Mouse (Mus musculus): Measurements from ENCODE around the gene Hist2h4.
"Not testable (repeated sequence)": the region's sequence is repeated elsewhere in the genome, so short reads cannot be mapped to it uniquely, and the experiment has no call there.

Hist2h4 gene

DNA sequence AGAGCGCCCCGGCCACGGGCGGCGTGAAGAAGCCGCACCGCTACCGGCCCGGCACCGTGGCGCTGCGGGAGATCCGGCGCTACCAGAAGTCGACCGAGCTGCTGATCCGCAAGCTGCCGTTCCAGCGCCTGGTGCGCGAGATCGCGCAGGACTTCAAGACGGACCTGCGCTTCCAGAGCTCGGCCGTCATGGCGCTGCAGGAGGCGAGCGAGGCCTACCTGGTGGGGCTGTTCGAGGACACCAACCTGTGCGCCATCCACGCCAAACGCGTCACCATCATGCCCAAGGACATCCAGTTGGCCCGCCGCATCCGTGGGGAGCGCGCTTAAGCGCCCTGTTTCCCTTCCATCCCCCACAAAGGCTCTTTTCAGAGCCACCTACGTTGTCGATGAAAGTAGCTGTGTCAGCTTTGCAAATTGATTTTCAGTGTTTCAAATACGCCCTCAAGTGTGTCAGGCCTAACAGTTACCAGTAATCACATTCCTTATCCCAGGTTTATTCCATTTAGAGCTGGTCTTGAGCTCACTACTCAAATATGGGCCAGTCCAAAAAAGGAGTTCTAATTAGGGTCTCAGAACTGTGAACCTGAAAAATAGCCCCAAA, 5.8 kb upstream of the Hist2h4 start:
- DNase-seq (ENCODE audit: low spot score), result not testable (repeated sequence)

DNA sequence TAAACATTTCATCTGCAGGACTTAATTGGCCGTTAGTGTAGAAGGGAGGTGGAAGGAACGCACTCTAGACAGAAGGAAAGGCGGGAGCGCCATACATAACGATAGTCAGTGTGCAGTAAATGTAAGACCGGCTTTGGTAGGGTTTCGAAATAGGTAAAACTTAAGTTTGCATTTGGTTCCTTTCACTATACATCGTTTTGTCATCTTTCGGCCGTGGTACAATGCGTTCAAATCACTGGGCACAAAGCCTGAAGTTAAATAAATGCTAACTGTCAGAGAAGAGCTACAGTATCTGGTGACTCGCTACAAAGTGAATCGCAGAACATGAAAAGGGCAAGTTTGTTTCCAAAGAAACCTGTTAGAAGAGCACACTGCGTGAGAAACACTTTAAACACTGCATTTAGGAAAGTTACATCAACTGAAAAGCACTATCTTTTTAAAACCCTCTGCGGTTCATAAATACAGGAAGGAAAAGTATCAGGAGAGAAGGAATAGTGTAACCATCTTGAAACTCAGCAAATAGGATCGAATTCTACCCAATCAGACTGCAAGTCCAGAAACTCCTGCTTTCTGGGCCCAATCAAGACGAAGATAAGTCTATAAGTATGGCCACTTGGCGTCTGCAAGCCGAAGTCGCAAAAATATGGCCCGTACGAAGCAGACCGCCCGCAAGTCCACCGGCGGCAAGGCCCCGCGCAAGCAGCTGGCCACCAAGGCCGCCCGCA, 5.1 kb upstream of the Hist2h4 start, which contains the start of gene Hist2h3b:
Gene Hist2h3b (plus strand): TSS at position 604 of the 725 bp plus-strand sequence.
- peak; percentile 78 for DNase-seq (ENCODE audit: low spot score)

DNA sequence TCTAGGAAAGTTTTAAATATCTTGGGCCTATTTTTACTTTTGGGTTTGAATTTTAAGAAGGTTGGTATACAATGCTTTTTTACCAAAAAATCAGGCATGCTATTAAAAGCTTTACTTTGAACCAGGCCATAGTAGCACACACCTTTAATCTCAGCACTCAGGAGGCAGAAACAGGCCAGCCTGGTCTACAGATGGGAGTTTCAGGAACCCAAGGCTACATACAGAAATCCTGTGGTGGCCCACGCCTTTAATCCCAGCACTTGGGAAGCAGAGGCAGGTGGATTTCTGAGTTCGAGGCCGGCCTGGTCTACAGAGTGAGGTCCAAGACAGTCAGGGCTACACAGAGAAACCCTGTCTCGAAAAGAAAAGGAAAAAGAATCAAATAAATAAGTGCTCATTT, 4.4 kb upstream of the Hist2h4 start:
- no peak for DNase-seq (ENCODE audit: low spot score)

DNA sequence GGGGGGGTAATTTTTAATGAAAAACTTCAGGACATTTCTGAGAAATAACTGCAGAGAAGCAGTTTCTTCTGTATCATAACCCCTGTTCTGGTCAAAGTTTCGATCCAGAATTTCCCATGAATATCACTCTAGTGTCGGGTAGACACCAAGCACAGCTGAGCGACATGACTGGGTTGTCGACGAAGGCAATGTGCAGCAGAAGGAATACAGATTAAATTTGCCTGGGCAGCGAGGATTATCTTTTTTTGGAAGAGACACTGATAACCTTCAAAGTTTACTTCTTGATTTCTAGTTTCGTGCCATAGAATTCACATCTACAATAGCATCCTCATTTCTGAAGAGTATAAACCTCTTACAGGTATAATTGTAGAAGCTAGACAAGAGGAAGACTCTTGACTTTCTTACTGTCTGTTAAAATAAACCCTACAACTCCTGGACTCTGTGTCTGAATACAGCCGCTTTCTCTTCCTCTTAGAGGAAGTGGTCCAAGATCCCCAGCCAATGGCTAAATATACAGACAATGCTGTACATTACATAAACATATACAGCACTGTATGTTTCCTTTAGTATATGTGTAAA, 3.1 kb upstream of the Hist2h4 start:
- DNase-seq (ENCODE audit: low spot score), result no peak

DNA sequence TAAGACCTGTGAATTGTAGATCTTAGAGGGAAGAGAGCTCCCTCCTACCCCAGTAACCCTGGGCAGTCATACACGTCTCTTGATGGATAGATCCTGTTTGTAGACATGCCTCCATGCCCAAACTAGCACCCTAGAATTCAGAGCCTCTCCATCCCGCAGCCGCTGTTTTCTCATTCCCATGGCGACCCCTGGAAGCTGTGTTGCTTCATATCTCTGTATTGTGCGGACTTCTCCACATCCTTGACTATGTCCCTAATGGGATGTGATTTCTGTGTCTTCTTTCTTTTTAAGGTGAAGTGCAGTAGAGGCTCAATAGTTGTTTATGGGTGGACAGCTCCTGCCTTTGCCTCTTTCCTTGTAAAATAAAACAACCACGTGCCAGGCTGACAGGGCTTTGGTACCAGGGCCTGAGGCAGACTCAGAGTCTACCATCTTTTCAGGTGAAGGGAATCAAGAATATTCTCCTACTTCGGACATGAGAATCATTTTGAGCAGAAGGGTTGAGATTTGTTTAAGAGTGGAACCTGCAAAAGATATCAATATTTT, 1.4 kb upstream of the Hist2h4 start:
- no peak for DNase-seq (ENCODE audit: low spot score)

DNA sequence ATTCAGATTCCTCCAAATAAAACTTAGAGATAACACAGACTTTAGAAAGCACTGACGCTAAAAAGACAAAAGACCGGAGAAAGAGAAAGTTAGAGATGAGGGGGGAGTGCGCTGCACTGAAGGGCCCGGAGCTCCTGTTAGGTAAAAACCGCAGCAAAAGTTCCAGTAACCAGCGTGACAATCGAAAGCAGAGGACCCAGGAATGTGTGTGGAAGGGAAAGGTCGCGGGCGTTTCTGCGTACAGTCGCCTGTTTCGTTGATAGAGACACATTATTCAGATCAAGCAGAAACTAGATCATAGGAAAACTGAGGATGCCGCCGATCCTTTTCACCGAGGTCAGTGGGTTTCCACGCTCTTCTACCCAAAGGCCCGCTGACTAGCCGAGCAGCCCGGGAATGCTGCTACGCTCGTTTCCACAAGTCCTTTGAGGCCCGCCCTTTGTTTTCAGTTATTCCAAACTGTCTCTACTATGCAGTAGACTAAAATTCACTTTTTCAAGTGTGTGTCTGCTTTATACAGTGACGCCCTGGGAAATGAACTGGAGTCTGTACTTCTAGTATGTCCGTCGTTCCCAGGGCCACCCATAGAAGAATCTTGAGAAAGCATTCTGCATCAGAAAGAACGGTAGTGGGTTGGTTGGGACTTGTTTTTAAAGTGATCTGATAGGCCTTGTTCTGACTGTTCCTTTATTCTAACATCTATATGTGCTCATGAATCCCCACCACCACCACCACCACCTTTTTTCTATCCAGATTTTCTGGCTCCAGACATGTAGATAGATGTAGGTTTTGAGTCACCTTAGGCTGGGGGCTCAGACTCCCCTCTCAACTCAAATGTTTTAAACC, 670 bp upstream of the Hist2h4 start:
- no peak for DNase-seq (ENCODE audit: low spot score)

DNA sequence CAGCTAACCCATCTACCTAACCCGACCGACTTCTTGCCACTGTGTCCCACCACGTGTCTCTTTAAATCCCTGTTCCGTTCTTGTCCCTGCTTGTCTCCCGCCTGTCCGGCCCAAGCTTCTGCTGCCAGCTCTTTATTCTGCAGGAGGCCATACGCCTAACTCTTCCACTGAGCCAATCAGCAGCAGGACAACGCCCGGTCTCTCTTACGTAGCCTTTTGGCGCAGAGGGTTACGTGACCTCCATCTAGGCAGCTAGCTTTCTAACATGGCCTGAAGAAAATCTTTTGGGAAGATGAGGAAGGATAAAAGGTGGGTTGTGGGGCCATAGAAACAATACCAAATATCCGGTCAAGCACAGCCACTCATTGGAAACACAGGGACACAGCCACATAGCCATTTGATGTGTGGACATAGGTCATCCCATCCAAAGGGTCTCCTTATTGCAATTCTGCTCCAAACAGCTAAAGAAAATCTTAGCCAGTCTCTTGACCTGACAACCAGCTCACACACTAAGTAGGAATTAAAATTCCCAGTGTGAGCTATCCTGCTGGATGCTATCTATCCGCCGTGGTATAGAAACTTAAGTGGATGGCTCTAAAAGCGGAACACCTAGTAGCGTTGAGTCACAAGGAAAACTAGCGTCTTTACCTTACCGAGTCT, 765 bp downstream of the Hist2h4 start:
- peak; percentile 58 for DNase-seq (ENCODE audit: low spot score)

DNA sequence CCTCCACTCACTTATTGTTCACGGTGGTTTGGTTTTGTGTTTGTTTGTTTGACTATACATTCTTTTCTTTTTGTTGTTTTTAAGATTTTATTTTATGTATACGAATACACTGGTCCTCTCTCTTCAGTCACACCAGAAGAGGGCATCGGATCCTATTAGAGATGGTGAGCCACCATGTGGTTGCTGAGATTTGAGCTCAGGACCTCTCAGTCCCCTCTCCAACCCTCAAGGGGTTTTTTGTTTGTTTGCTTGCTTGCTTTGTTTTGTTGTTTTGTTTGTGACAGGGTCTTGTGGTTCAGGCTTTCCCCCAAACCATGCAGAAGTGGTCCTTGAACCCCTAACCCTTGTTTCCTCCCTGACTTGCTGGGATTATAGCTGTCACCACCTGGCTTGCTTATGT, 1.5 kb downstream of the Hist2h4 start:
- no peak for DNase-seq (ENCODE audit: low spot score)

DNA sequence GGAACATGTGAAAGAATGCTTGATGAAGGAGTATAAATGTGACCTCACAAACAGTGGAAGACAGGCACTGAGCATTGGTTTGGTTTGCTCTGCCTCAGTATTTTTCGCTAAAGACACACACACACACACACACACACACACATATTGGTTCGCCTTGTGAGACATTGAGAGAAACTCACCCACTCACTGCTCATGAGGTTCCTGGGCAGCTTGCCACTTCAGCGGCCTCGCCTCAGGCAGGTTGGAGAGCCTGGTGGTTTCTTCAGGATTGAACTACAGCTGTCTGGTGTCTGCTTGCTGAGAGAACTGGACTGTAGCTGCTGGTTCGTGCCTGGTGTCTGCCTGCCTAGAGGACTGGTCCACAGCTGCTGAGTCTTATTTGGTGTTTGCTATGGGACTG, 2.9 kb downstream of the Hist2h4 start:
- no peak for DNase-seq (ENCODE audit: low spot score)

DNA sequence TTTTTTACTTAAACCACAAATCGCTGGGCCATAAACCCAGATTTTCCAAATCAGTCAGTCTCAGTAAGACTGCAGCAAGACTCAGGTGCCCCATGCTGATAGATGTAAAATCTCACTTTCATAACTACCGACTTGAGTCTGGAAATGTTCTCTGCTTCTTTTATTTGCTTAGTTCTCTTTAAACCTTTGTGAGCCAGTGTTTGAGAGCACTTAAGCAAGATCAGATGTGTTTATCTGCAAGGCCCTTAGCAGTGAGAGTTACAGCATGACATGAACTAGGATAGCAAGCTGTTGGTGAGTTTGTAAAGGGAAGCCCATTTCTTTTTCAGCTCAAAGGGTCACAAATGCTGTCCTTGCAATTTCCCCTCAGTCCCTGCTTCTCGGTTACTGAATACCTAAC, 5.9 kb downstream of the Hist2h4 start:
- no peak for DNase-seq (ENCODE audit: low spot score)

DNA sequence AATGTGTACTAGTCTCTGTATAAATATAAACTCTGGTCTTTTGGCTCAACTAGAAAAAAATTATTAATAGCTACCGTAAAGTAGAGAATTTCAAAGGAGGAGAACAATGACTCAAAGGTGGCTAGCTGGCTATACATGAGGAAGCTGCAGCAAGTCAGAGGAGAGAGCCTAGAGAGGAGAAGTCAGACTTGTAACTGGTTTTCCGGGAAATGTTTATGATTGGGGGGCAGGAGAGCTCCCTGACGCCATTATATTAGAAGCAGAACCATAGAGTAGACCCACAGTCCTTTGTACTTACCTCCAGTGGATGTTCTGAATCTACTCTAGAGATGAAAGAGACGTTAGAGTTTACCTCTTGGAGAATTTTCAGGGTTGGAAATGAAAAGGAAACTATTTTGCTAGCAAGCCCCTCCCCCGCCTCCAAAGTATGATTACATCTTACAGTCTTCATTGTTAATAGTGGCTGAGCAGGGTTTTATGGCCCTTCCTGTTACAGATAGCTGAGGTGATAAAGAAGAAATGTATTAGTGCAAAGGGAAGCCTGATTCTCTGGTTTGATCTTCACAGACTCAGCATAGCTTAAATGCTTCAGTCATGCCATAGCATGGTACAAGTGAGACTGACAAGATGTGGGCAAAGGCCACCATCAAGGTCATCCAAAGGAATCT, 7.1 kb downstream of the Hist2h4 start:
- DNase-seq (ENCODE audit: low spot score), result no peak

DNA sequence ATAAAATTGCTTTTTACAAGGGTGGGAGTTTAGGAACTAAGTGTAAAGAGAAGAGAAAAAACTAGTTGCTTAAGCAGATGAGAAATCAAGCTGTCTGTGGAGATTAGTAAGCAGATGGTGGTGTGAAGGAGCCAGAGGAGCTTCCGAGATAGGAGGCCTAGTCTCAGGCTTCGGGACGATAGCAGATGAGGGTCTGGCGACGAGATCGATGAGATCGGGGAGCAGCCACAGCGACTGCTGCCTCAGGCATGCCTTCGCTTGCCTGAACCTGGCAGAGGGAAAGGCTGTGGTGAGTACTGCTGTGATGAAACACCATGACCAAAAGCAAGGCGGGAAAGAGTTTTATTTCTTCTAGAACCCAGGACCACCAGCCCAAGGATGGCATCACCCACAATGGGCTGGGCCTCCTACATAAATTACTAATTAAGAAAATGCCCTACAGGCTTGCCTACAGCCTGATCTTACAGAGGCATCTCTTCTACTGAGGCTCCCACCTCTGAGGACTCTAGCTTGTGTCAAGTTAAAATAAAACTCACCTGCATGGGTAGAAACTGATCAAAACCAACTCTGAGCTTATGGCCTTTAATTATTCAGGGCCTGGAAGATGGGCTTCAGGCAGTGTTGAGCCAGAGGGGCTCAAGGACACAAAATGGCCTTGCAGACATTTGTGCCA, 8.3 kb downstream of the Hist2h4 start:
- DNase-seq (ENCODE audit: low spot score), result no peak

DNA sequence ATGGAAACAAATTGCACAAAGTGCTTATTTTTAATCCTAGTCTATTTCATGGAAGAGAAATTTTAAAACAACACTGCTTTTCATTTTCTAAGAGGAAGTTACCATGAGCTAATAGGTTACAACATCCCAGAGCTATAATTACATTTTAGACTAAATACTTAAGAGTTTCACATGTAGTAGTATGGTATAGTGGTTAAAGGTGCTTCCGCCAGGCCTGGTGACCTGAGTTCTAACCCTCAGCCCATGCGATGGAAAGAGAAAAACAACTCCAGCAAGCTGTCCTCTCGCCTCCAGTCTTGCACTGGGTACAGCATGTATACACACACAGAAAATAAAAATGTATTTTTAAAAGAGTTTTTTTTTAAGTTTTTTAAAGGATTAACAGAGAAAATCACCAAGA, 11.3 kb downstream of the Hist2h4 start:
- no peak for DNase-seq (ENCODE audit: low spot score)

DNA sequence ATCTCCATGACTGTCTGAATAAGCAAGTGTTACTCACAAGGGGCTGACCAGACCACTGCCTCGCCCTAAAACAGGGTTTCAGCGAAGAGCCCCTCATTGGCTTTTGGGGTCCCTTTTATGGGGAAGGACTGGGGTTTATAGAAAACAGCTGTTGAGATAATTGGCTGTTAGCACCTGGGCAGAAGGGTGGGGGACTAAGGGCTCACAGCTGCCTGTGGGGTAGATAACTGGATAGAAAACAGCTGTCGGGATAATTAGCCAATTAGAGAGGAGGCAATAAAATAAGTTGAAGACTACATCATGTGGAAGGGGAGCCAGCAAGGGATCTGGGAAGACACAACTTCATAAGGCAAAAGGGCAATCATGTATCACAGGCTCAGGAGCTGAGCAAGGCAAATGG, 12.2 kb downstream of the Hist2h4 start:
- DNase-seq (ENCODE audit: low spot score), result no peak

DNA sequence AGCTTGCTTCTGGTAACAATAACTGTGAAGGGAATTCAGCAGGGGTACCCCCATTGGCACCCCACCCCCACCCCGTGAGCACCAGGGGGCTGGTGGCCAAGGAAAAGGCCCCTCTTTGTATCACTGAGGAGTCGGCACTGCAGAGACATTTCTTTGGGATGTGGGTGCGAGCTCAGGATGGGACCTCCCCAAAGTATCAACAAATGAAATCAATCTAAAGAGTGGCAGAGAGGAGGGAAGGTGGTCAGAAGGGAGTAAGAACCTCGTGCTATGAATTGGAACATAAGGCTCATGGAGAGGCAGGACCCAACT, 14.1 kb downstream of the Hist2h4 start:
- no peak for DNase-seq (ENCODE audit: low spot score)

DNA sequence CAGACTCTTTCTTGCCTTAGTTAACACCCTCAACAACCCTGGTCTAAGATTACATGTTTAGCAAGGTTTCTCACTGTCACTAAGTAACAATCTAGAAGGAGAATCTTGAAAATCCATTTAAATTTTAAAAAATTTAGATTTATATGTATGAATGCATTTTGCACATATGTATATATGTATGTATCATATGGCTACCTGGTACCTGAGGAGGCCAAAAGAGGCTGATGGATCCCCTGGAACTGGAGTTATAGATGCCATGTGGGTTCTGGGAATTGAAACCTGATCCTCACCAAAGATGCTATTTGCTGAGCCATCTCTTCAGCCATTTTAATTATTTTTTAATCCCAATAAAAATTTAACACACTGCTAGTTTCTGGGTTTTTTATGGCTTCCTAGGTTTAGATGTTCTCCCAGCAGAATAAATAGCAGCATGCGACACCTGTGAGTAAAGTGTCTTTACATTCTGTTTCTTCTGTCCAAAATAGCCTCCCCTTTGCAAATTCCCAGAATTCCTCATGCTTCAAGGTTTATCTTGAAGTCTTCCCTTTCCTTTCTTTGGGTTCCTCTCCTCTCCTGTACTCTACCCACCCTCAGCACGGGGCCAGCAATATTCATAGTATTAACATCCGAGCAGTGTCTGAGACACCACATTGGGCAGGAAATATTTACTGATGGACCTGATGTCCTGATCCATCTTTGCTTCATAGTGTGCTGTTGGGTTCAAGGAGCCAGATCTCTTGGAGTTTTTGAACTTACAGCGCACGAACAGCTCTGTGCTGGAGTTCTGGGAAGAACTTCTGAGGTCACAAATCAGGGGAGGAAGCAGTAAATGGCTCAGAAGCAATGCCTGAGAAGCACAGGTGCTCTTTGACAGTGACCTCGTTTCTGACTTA, 14.7 kb downstream of the Hist2h4 start:
- DNase-seq (ENCODE audit: low spot score), result no peak

DNA sequence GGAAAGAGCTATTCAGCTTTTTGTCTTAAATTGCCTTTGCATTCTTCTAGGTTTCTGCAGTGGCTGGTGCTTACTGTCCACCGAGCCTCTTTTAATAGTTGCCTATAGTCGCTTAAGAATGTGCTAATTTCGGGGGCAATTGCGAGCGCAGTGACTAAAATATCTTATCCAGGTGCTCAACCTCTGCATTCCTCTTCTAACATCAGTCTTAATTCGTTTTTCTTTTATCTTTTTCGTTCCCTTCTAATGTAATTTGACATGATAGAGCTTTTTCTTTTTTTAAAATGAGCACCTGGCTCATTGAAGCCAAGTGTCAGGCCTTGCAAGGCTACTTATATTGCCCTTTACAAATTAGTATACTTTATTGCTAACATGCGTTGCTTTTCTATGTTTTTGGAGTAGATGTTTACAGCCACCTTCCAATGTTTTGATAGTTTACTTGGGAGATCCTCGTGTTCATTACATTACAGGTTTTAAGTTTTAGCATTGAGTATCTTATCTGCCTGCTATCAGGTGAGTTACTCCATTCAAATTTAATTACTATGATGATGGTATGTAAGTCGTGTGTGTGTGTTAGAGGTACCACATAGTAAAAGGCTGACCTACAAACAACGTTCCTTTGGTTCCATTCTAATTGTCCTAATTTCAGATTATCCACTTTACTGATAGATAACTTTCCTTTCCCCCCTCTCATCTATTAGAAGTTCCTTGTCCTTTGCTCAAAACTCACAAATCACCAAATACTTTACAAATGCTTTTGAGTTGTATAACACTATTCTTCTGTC, 15.6 kb downstream of the Hist2h4 start:
- no peak for DNase-seq (ENCODE audit: low spot score)

DNA sequence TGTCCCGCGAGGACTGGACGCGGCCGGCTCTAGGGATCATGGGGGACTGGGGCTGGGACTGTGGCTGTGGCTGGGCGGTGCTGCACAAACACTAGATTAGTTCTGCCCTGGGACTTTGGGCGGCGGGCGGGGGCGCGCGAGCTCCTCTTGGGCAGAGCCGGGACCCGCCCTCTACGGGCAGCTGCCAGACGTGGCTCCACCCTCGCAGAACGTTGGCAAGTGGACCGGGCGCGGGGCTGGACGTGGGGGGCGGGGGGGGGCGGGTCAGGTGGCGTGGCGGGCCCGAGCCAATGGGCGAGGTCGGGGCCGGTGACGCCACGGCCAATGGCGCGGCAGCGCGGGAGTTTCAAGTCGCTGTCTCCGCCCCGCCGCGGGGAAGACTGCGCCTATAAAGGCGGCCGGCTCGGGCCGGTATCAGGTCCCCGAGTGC, 16.7 kb downstream of the Hist2h4 start, which contains the start of gene Hist2h3c1:
Gene Hist2h3c1 (plus strand): TSS at position 259 of the 430 bp plus-strand sequence.
- not testable (repeated sequence) for DNase-seq (ENCODE audit: low spot score)

DNA sequence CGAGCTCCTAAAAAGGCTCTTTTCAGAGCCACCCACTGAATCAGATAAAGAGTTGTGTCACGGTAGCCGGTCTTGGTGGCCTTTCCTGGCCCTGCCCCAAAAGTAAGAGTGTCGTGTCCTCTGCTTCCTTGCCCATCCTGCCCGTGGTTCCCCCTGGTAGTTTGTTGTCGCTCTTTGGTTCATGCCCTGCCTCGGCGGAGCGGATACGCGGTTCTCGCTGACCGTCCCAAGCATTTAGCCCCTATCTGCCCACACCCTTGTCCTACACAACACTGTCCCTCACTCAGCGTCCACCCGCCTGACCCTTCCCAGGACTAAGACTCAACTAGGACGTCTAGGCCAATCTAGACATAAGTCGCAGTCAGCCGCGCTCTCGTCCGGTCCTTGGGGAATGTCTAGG, 17.1 kb downstream of the Hist2h4 start:
- DNase-seq (ENCODE audit: low spot score), result not testable (repeated sequence)

Data from layer of hippocampus, adult 9-10 months (tissue).